Mouse (Mus musculus): ENCODE data around the gene Mitf. TPM values are rescaled to one million over a fixed set of nuclear protein-coding genes. Genes with fewer than 3 reads are reported as not detected.

Gene Mitf
- total RNA-seq, 2 experiments from 2014 or later, result 11.0 to 11.5 TPM

- no peak for DNase-seq
Observed at GRCm38 (mm10) chr6:97950033-97950881, 143.4 kb downstream of the Mitf start.

- no peak for DNase-seq
Observed at GRCm38 (mm10) chr6:97950882-97951245, 144.0 kb downstream of the Mitf start.

GRCm38 (mm10) chr6:97951711-97952110 lies 144.9 kb downstream of the Mitf start:
- no peak for DNase-seq

DNA sequence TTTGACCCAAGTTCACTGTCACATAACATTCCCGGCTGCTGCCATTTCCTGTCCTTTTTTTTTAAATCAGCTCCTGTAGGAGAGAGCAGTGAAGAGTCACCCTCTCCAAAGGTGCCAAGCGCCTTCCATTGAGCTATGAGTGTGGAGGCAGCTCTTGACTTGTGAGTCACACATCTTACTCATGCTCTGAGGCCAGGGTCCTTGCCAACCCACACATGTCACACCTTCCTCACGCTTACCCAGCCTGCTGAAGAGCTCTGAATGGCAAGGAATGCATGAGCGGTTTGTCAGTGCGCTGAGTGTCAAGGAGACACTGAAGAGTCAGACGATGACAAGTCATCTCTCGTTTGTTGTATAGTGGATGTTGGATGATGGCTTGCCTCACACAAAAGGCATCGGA lies 146.0 kb downstream of the Mitf start:
- no peak for DNase-seq

- no peak for DNase-seq
Observed at GRCm38 (mm10) chr6:97956121-97956520, 149.3 kb downstream of the Mitf start.

DNA sequence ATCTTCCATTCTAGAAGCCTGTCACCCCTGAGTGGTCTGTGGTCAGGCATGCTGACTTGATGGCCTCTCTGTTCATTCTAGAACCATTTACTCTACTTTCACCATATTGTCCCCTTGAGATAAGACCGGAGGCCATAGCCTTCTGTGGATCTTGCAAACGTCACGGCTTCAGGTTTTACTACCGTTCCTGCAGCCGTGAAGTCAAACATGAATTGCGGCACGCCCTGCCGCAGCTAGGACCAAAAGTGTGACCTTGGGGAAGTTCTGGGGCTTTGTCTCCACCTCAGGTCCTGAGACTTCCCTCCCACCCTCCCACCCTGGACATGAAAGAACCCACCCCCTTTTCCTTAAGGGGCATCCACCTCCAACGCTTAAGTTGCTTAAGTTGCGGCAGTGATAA lies 149.8 kb downstream of the Mitf start:
- DNase-seq, result no peak

GRCm38 (mm10) chr6:97958276-97958675 lies 151.4 kb downstream of the Mitf start:
- DNase-seq, result no peak

- DNase-seq, result no peak
Observed at GRCm38 (mm10) chr6:97961776-97962175, 154.9 kb downstream of the Mitf start.

DNA sequence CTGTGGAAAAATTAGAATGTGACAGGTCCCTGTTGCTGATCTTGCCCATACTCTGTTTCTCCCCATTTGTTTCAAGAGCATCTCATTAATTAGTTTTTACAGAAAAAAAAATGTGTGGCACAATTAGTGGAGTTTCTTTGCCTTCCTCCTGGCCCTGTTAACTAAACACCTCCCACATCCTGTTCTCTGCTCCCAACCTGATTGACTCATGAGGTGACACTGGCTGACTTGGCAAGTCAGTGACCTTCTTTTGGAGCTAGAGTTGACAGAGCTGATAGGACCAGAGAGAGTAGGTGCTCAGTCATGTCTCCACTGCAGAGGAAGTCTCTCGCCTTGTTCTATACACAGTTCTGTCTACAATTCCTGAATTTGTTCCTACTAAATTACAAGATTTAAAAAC lies 155.5 kb downstream of the Mitf start:
- DNase-seq, result no peak

GRCm38 (mm10) chr6:97964750-97965149 lies 157.9 kb downstream of the Mitf start:
- DNase-seq, result no peak

DNA sequence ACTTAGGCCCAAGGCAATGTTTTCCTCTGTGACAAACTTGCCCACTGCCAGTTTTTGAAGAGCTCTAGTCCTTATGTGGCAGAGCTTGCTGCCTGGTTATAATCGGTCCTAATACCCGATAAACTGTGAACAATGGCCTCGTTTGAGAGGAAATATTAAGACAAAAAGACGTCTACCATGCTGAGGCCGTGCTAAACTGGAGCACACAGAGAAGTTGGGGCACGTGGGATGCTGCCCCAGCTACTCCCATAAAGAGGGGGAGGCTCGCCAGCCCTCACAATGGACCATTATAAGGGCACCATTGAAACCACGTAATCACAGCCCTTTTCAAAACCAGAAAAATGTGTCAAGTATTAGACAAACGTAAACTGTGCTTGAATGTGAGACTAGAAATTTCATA lies 174.8 kb downstream of the Mitf start:
- no peak for DNase-seq

GRCm38 (mm10) chr6:97985658-97986057 lies 178.8 kb downstream of the Mitf start:
- DNase-seq, result no peak

DNA sequence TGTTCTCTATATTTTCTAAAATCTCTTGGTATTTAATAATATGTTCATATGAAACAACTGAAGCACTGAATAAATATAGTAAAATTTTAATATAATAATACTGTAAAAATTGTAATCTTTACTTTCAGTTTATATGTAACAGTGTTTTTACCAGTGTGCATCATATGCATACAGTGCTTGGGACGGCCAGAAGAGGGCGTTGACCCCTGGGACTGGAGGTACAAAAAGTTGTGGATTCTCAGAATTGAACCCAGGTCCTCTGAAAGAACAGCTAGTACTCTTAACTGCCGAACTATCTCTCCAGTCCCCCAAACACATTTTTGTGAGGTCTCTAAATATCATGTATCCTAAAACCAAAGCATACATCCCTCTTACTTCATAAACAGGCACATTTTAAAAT lies 179.6 kb downstream of the Mitf start:
- DNase-seq, result no peak

DNA sequence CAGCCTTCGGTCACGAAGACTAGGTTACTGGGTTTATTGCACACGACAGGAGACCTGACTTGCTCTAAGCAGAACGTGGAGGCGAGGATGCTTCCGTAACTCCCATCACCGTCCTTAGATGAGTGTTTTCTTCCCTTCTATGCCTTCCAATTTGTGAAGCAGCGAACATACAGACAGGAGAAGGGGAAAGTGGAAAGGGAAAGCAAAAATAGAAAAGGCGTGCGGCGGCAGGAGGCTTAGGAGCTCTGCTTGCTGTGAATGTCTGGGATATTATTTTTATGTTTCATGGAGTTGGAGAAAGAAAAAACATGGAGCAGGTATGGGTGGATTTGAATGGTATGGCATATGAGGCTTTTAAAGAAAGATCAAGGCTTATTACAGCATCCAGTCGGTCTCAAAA lies 186.7 kb downstream of the Mitf start:
- DNase-seq, result no peak

GRCm38 (mm10) chr6:97995606-97996307 lies 188.9 kb downstream of the Mitf start:
- no peak for DNase-seq

DNA sequence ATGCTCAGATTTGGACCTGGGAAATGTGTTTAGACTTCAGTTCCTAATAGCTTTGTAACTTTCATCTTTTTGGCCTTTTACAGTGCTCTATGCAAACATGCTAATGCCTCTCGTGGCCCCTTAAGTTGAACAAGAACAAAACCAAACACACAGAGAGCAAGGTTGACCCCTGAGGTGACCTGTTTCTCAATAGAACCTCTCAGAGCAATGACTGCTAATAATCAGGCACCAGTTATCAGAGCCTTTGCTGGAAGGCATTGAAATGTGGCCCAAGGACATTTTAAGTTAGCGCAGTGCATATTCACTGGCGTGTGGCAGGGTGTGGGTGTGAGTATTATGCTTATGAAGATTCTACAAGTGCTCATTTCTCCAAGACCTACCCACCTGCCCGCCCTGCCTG lies 194.7 kb downstream of the Mitf start:
- DNase-seq, result no peak

GRCm38 (mm10) chr6:98003114-98003513 lies 196.3 kb downstream of the Mitf start:
- DNase-seq, result no peak

GRCm38 (mm10) chr6:98005566-98005965 lies 198.7 kb downstream of the Mitf start:
- no peak for DNase-seq

DNA sequence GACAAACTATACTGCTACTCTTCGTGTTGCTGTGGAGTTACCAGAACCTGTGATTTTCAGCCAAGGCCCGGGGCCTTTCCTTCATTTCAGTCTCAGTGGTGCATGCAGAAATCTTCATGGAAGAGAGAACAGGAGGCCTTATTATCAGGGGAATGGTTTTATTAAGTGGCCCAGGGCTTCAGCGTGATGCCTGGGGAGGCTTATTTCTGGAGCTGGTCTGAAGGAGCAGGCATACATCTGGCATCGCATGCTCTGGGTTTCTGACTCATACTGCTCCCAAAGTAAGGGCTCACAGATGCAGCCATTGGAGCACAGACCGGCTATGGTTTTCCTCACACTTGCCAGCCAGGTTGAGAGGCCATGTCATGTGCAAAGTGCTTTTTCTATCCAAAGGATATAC lies 208.2 kb downstream of the Mitf start:
- no peak for DNase-seq

DNA sequence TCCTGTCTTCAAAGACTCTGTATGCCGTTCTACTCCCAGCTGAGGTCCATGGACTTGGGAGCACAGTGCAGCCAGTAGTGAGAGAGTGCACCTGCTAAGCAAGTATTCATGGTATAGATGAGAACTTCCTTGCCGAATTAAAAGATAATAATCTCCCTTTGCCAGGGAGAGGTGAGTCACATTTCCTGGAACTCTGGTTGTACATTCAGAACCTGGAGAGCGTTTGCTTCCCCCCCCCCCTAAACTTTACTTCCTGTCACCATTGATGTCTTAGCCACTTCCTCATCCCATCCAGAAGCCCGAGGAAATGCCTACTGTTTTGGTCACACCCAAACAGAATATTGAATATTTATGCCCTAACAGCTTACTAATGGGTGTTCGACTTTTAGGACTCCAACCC lies 209.0 kb downstream of the Mitf start:
- DNase-seq, result no peak

DNA sequence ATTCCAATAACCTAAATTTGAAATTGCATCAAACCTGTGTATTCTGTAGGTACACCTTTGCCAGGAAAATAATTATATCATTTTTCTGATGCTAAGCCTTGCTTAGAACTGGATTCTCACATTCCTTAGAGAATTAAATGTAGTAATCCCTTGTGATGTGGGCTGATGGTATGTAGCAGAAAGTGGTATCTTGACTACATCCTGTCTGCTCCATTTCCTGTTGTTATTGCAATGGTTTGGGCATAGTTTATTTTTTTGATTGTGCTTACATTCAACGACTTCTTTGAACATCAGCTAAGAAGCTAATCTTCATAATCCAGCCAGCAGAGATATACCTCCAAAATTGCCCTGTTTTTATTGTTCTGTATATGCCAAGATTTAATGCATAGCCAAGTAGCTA lies 217.0 kb downstream of the Mitf start:
- no peak for DNase-seq

- no peak for DNase-seq
Observed at GRCm38 (mm10) chr6:98038513-98038912, 231.7 kb downstream of the Mitf start.

- DNase-seq, result no peak
Observed at GRCm38 (mm10) chr6:98041795-98042194, 234.9 kb downstream of the Mitf start.

Data from gastrocnemius, postnatal 25 days (tissue).